Mouse (Mus musculus) spleen, postnatal 14 days (tissue): Measurements from ENCODE around the gene Rpl27a.

Source experiments
- DNase-seq, 2 experiments: peaks; one replicate each; pipeline ENCODE4 v3.0.0; 2021 to 2022; ENCODE audit warnings: low spot score in 2 of 2

The Rpl27a gene

GRCm38 (mm10) chr7:109525740-109526663, 7.1 kb downstream of the Rpl27a start:
- no peak for DNase-seq

- no peak for DNase-seq
Observed at GRCm38 (mm10) chr7:109527536-109527935, 8.6 kb downstream of the Rpl27a start.

- DNase-seq = no peak
Observed at GRCm38 (mm10) chr7:109528356-109528755, 9.4 kb downstream of the Rpl27a start.

GRCm38 (mm10) chr7:109529741-109530140, 10.8 kb downstream of the Rpl27a start:
- no peak for DNase-seq

- DNase-seq = no peak
Observed at GRCm38 (mm10) chr7:109531501-109531900, 12.6 kb downstream of the Rpl27a start.

GRCm38 (mm10) chr7:109532691-109533090, 13.7 kb downstream of the Rpl27a start:
- no peak for DNase-seq

GRCm38 (mm10) chr7:109533129-109533528, 14.2 kb downstream of the Rpl27a start:
- DNase-seq = no peak

- DNase-seq = no peak
Observed at GRCm38 (mm10) chr7:109533888-109534287, 14.9 kb downstream of the Rpl27a start.

GRCm38 (mm10) chr7:109534921-109535320, 16.0 kb downstream of the Rpl27a start:
- no peak for DNase-seq

GRCm38 (mm10) chr7:109536451-109536946, 17.6 kb downstream of the Rpl27a start:
- DNase-seq = no peak

GRCm38 (mm10) chr7:109540902-109541301, 22.0 kb downstream of the Rpl27a start:
- no peak for DNase-seq

GRCm38 (mm10) chr7:109541609-109542363, 22.8 kb downstream of the Rpl27a start:
- no peak for DNase-seq

- DNase-seq = no peak
Observed at GRCm38 (mm10) chr7:109542364-109542628, 23.3 kb downstream of the Rpl27a start.

- no peak for DNase-seq
Observed at GRCm38 (mm10) chr7:109544792-109545191, 25.8 kb downstream of the Rpl27a start.

GRCm38 (mm10) chr7:109545255-109545993, 26.5 kb downstream of the Rpl27a start:
- DNase-seq = no peak

GRCm38 (mm10) chr7:109546186-109546585, 27.2 kb downstream of the Rpl27a start:
- DNase-seq = no peak

GRCm38 (mm10) chr7:109546726-109547125, 27.8 kb downstream of the Rpl27a start:
- no peak for DNase-seq

GRCm38 (mm10) chr7:109559536-109559935, 40.6 kb downstream of the Rpl27a start:
- no peak for DNase-seq

GRCm38 (mm10) chr7:109561466-109562153, 42.7 kb downstream of the Rpl27a start:
- no peak for DNase-seq

- DNase-seq = no peak
Observed at GRCm38 (mm10) chr7:109562154-109562599, 43.2 kb downstream of the Rpl27a start.

GRCm38 (mm10) chr7:109562676-109563075, 43.7 kb downstream of the Rpl27a start:
- no peak for DNase-seq
